Mouse (Mus musculus) myocyte (in vitro differentiated cells): ENCODE measurements around the gene Hoxb2.

Experiments used
- CEBPB ChIP-seq: IDR thresholded peaks from 2 replicates; pipeline ENCODE4 v1.6.1; 2011; ENCODE audit warnings: mild to moderate bottlenecking, moderate library complexity; ENCODE audit not compliant: poor library complexity, insufficient read depth, severe bottlenecking
- MAX ChIP-seq: IDR thresholded peaks from one replicate; pipeline ENCODE4 v1.6.1; 2011; ENCODE audit warnings: low read depth, mild to moderate bottlenecking, control low read depth
- MYOD1 ChIP-seq, 3 experiments: IDR thresholded peaks; one replicate each; pipeline ENCODE4 v1.6.1; 2011; ENCODE audit warnings: control low read depth in 2 of 3, low read depth in 2 of 3, mild to moderate bottlenecking in 2 of 3, moderate library complexity in 1 of 3; ENCODE audit not compliant: insufficient read length in 2 of 3, control insufficient read depth in 1 of 3
- MYOG ChIP-seq, 3 experiments: IDR thresholded peaks; one replicate each; pipeline ENCODE4 v1.6.1; 2011; ENCODE audit warnings: control low read depth in 2 of 3, low read depth in 2 of 3, mild to moderate bottlenecking in 2 of 3; ENCODE audit not compliant: insufficient read length in 2 of 3, control insufficient read depth in 1 of 3, insufficient read depth in 1 of 3
- POLR2A ChIP-seq: IDR thresholded peaks from one replicate; pipeline ENCODE4 v1.6.1; 2011; ENCODE audit warnings: low read depth, mild to moderate bottlenecking, control low read depth, moderate library complexity; ENCODE audit not compliant: insufficient read length
- POLR2AphosphoS2 ChIP-seq: IDR thresholded peaks from one replicate; pipeline ENCODE4 v1.6.1; 2011; ENCODE audit warnings: low read depth, control low read depth; ENCODE audit not compliant: insufficient read length
- REST ChIP-seq: IDR thresholded peaks from one replicate; pipeline ENCODE4 v1.6.1; 2011; ENCODE audit warnings: mild to moderate bottlenecking, control low read depth, moderate library complexity; ENCODE audit not compliant: insufficient read depth, insufficient read length
- TCF12 ChIP-seq: IDR thresholded peaks from one replicate; pipeline ENCODE4 v1.6.1; 2011; ENCODE audit warnings: mild to moderate bottlenecking, control low read depth; ENCODE audit not compliant: poor library complexity, insufficient read depth, severe bottlenecking
- USF1 ChIP-seq: IDR thresholded peaks from one replicate; pipeline ENCODE4 v1.6.1; 2011; ENCODE audit warnings: low read depth, mild to moderate bottlenecking, control low read depth, moderate library complexity

DNA sequence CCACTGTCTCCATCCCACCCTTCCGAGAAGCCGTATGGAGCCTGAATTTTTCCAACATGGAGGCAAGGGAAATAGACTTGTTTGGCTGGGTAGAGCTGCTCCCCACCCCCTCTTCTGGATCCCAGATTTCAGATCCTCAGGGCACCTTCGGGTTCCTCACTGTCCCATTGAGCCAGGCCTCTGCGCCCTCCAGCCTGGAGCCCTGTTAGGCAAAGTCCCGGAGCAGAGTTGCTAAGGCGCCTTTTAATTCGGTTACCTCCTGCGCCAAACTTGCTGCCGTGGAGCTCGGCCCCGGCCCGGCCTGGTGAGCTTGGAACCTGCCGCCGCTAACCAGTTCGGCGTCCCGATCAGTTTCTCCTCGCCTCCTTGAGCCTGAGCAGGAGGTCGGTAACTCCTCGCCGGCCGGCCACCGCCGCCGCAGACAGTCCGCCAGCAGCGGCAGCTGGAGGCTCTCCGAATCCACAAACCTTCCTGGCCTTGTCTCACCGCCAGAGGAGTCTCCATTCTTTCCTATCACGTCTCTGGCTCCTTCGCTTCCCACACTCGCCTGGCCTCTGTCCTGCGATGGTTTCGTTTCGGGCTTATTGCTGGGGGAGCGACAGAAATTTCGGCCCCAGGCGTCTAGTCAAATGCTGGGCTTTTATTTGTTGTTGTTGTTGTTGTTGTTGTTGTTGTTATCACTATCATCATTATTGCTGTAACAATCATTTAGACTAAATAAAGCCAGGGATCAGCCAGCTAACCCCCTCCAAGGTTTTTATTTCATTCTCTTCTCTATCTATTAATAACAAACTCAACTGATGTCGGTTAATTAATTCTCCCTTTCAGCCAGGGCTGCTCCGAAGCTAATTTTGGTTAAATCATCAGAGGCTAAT, 8.4 kb upstream of the Hoxb2 start:
- TF ChIP-seq POLR2A (no peak), POLR2AphosphoS2 (no peak), REST (no peak), TCF12 (no peak), USF1 (no peak), MAX (no peak), CEBPB (no peak), MYOG (IDR thresholded peaks at IDR 0.05; ENCODE audit: control insufficient read depth in 1 of 3, insufficient read depth in 1 of 3, insufficient read length in 2 of 3, low read depth in 2 of 3) (no peak), MYOD1 (IDR thresholded peaks at IDR 0.05; ENCODE audit: control insufficient read depth in 1 of 3, insufficient read length in 2 of 3, low read depth in 2 of 3) (no peak)
